Mouse (Mus musculus) MEL (cell line): ENCODE results near the gene Cux1. TPM values are rescaled to one million over a fixed set of nuclear protein-coding genes. Genes with fewer than 3 reads are reported as not detected.

ENCODE experiments used
- DNase-seq: peaks from one replicate; pipeline ENCODE4 v3.0.0; 2011; ENCODE audit warnings: low read depth, low spot score
- H3K27ac ChIP-seq: 2 replicates; pipeline ENCODE4 v1.5.1; 2012; ENCODE audit warnings: low read depth, mild to moderate bottlenecking, control low read depth, low read length, moderate library complexity; ENCODE audit not compliant: control insufficient read depth
- H3K27me3 ChIP-seq, 2 experiments: fragments of 150-350 bp in 1 of 2; sonication (generic) in 1 of 2; 2 replicates each; pipeline ENCODE4 v1.6.1; 2012; ENCODE audit warnings: low read length in 2 of 2, mild to moderate bottlenecking in 2 of 2, improper control_type of control experiment in 1 of 2, moderate library complexity in 1 of 2; ENCODE audit not compliant: insufficient read depth in 2 of 2, control insufficient read depth in 1 of 2
- H3K36me3 ChIP-seq, 2 experiments: 2 replicates each; pipeline ENCODE4 v1.6.1; 2012 to 2014; ENCODE audit warnings: low read length in 2 of 2, improper control_type of control experiment in 1 of 2, inconsistent platforms in 1 of 2, mild to moderate bottlenecking in 1 of 2; ENCODE audit not compliant: insufficient read depth in 2 of 2, control insufficient read depth in 1 of 2
- H3K4me1 ChIP-seq, 2 experiments: fragments of 150-350 bp in 1 of 2; sonication (generic) in 1 of 2; 2 replicates each; pipeline ENCODE4 v1.6.1; 2012; ENCODE audit warnings: low read length in 2 of 2, improper control_type of control experiment in 1 of 2, mild to moderate bottlenecking in 1 of 2; ENCODE audit not compliant: insufficient read depth in 2 of 2, control insufficient read depth in 1 of 2
- H3K4me3 ChIP-seq, 2 experiments: fragments of 150-350 bp in 1 of 2; sonication (generic) in 1 of 2; 2 replicates each; pipeline ENCODE4 v1.5.1; 2012; ENCODE audit warnings: low read depth in 2 of 2, low read length in 2 of 2, mild to moderate bottlenecking in 2 of 2, moderate library complexity in 2 of 2, control low read depth in 1 of 2, improper control_type of control experiment in 1 of 2; ENCODE audit not compliant: control insufficient read depth in 1 of 2, insufficient read depth in 1 of 2
- H3K79me2 ChIP-seq: 2 replicates; pipeline ENCODE4 v1.6.1; 2012; ENCODE audit warnings: mild to moderate bottlenecking, low read length, moderate library complexity; ENCODE audit not compliant: control insufficient read depth, poor library complexity, insufficient read depth
- H3K9ac ChIP-seq: 2 replicates; pipeline ENCODE4 v1.6.1; 2012; ENCODE audit warnings: low read depth, mild to moderate bottlenecking, control low read depth, low read length, moderate library complexity; ENCODE audit not compliant: control insufficient read depth, poor library complexity, severe bottlenecking
- H3K9me3 ChIP-seq: fragments of 150-350 bp; sonication (generic); replicated peaks from 2 replicates; pipeline ENCODE4 v1.6.1; 2012; ENCODE audit warnings: mild to moderate bottlenecking, low read length, improper control_type of control experiment, moderate library complexity; ENCODE audit not compliant: insufficient read depth
- CTCF ChIP-seq, 3 experiments: IDR thresholded peaks in 2 of 3; conservative IDR thresholded peaks in 1 of 3; 2 replicates each; pipeline ENCODE4 v1.5.1; 2011 to 2012; ENCODE audit warnings: low read length in 3 of 3, low read depth in 2 of 3, mild to moderate bottlenecking in 2 of 3, improper control_type of control experiment in 1 of 3, inconsistent platforms in 1 of 3, mixed read lengths in 1 of 3, moderate library complexity in 1 of 3; ENCODE audit not compliant: control insufficient read depth in 1 of 3, insufficient read depth in 1 of 3, poor library complexity in 1 of 3, severe bottlenecking in 1 of 3
- ELF1 ChIP-seq: IDR thresholded peaks from 2 replicates; pipeline ENCODE4 v1.6.1; 2014; ENCODE audit warnings: low read depth, mild to moderate bottlenecking, inconsistent platforms, low read length, improper control_type of control experiment, moderate library complexity
- GATA1 ChIP-seq: IDR thresholded peaks from 2 replicates; pipeline ENCODE4 v1.6.1; 2011; ENCODE audit warnings: low read depth, low read length, improper control_type of control experiment
- MAFK ChIP-seq: IDR thresholded peaks from 2 replicates; pipeline ENCODE4 v1.6.1; 2011; ENCODE audit warnings: low read depth, mild to moderate bottlenecking, low read length, improper control_type of control experiment, borderline replicate concordance
- MAX ChIP-seq: IDR thresholded peaks from 2 replicates; pipeline ENCODE4 v1.6.1; 2011; ENCODE audit warnings: low read length, improper control_type of control experiment
- MEF2A ChIP-seq: IDR thresholded peaks from 2 replicates; pipeline ENCODE4 v1.6.1; 2014; ENCODE audit warnings: low read depth, mild to moderate bottlenecking, inconsistent platforms, low read length, improper control_type of control experiment; ENCODE audit not compliant: poor library complexity, insufficient replicate concordance, severe bottlenecking; ENCODE audit errors: extremely low read depth
- MYB ChIP-seq: IDR thresholded peaks from 2 replicates; pipeline ENCODE4 v1.6.1; 2011; ENCODE audit warnings: mild to moderate bottlenecking, low read depth, low read length, improper control_type of control experiment
- MYC ChIP-seq: IDR thresholded peaks from 2 replicates; pipeline ENCODE4 v1.6.1; 2011; ENCODE audit warnings: low read depth, mild to moderate bottlenecking, low read length, improper control_type of control experiment, moderate library complexity
- POLR2AphosphoS2 ChIP-seq: IDR thresholded peaks from 2 replicates; pipeline ENCODE4 v1.6.1; 2011; ENCODE audit warnings: low read length, improper control_type of control experiment
- RAD21 ChIP-seq: IDR thresholded peaks from 2 replicates; pipeline ENCODE4 v1.6.1; 2011; ENCODE audit warnings: mild to moderate bottlenecking, low read depth, low read length, improper control_type of control experiment
- RCOR1 ChIP-seq: IDR thresholded peaks from 2 replicates; pipeline ENCODE4 v1.6.1; 2012; ENCODE audit warnings: low read depth, mild to moderate bottlenecking, inconsistent platforms, low read length, improper control_type of control experiment
- SMC3 ChIP-seq: IDR thresholded peaks from 2 replicates; pipeline ENCODE4 v1.6.1; 2011; ENCODE audit warnings: low read depth, low read length, improper control_type of control experiment
- TCF12 ChIP-seq: IDR thresholded peaks from 2 replicates; pipeline ENCODE4 v1.6.1; 2014; ENCODE audit warnings: low read depth, mild to moderate bottlenecking, inconsistent platforms, low read length, improper control_type of control experiment, moderate library complexity
- UBTF ChIP-seq: IDR thresholded peaks from 2 replicates; pipeline ENCODE4 v1.6.1; 2012; ENCODE audit warnings: low read depth, mild to moderate bottlenecking, inconsistent platforms, low read length, improper control_type of control experiment, moderate library complexity, borderline replicate concordance; ENCODE audit not compliant: insufficient read depth
- USF1 ChIP-seq: IDR thresholded peaks from 2 replicates; pipeline ENCODE4 v1.6.1; 2014; ENCODE audit warnings: low read depth, mild to moderate bottlenecking, inconsistent platforms, low read length, improper control_type of control experiment, moderate library complexity
- ZKSCAN1 ChIP-seq: IDR thresholded peaks from 2 replicates; pipeline ENCODE4 v1.6.1; 2012; ENCODE audit warnings: low read depth, mild to moderate bottlenecking, inconsistent platforms, low read length, improper control_type of control experiment, moderate library complexity
- ZNF384 ChIP-seq: IDR thresholded peaks from 2 replicates; pipeline ENCODE4 v1.6.1; 2012; ENCODE audit warnings: low read depth, mild to moderate bottlenecking, inconsistent platforms, low read length, improper control_type of control experiment
- polyA plus RNA-seq, 2 experiments: library from polyadenylated mRNA; stranded (reverse) in 1 of 2; unstranded in 1 of 2; fragments of >175 nt in 1 of 2; fragments of >200 nt in 1 of 2; gene quantifications; 2 replicates each; pipeline versions ENCODE4 v1.2.1 to v1.2.4; 2012; ENCODE audit warnings: low replicate concordance in 2 of 2, low read depth in 1 of 2; ENCODE audit not compliant: insufficient read length in 2 of 2, insufficient read depth in 1 of 2, missing spikeins in 1 of 2
- total RNA-seq: library from RNA; depleted of rRNA; stranded (reverse); fragments of 300-350 nt; gene quantifications from 2 replicates; pipeline ENCODE4 v1.2.3, GENCODE M21; 2012

Cux1 gene
- total and polyA plus RNA-seq, 3 experiments = 71.1 to 104 TPM; not detected in 1

DNA sequence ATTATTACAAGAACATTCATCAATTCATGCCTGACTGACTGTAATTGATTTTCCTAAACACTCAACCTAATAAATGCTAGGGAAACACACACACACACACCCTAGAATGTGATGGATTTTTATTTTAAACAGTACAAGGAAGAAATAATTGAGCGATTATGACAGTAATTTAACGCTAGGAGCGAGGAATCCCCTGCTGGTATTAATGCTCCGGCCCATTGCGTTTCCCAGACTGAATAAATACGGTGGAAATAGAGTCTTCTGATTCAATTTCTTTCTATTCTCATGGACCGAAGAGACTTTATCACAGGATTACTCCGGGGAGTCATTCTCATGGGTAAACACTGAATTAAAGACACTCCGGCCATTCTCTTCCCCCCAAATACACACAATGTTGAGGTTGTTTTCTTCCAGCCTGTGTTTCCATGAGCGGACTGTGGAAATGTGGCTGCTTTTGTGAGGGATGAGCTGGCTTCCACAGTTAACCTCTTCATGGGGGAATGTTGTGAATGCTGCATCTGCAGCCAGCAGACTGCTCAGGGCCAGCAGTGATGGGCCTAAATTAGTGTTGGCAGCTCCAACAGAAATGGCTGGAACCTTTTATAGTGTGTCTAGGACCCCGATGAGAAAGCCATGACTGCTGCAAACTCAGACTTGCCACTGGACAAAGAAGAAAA, 234.4 kb downstream of the Cux1 start:
- Histone ChIP-seq H3K9ac (no peak overlapping the region), H3K27ac (no peak overlapping the region), H3K4me1 (peaks cover 12 to 14% of the 10 kb centered on the region in 2 experiments), H3K36me3 (peaks cover 15 to 32% of the 10 kb centered on the region in 2 experiments), H3K79me2 (no peaks in the 10 kb centered on the region), H3K9me3 (no peaks in the 10 kb centered on the region), H3K27me3 (no peaks in the 10 kb centered on the region), H3K4me3 (no peak overlapping the region)
- DNase-seq = no peak
- TF ChIP-seq USF1 (no peak), POLR2AphosphoS2 (no peak), MEF2A (no peak), GATA1 (no peak), MYC (no peak), RCOR1 (no peak), TCF12 (no peak), MAX (no peak), ZNF384 (no peak), CTCF (IDR thresholded peaks at IDR 0.05 in 2 of 3, conservative IDR thresholded peaks at IDR 0.05 in 1 of 3; ENCODE audit: control insufficient read depth in 1 of 3, insufficient read depth in 1 of 3, low read depth in 2 of 3, low read length in 3 of 3, poor library complexity in 1 of 3, severe bottlenecking in 1 of 3) (no peak), MYB (no peak), UBTF (no peak), SMC3 (no peak), ZKSCAN1 (no peak), MAFK (no peak)

DNA sequence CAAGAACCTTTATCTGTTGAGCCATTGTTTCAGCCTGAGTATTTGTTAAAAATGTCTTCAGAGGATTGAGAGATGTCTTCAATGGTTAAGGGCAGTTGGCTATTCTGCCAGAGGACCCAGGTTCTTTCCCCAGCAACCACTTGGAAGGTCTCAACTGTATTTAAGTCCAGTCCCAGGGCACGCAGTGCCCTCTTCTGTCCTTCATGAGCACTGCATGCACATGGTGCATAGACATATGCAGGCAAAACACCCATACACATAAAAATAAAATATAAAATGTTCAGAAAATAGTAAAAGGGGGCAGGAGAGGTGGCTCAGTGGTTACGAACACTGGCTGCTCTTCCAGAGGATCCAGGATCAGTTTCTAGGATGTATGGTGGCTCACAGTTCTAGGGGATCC, 239.6 kb downstream of the Cux1 start:
- peaks cover 0 to 42% of the 10 kb centered on the region in 2 experiments; a peak in 2 of 4 replicates for H3K36me3 ChIP-seq
- H3K79me2 ChIP-seq = no peaks in the 10 kb centered on the region
- H3K9ac ChIP-seq = no peak overlapping the region
- no peak overlapping the region for H3K4me3 ChIP-seq
- peak; percentile 38 for DNase-seq
- no peaks in the 10 kb centered on the region for H3K9me3 ChIP-seq
- H3K27ac ChIP-seq = no peak overlapping the region
- H3K27me3 ChIP-seq = no peaks in the 10 kb centered on the region
- H3K4me1 ChIP-seq = no peaks in the 10 kb centered on the region
- TF ChIP-seq ELF1 (no peak), SMC3 (peak; percentile 37; the same call in 1 of the 2 replicates), CTCF (IDR thresholded peaks at IDR 0.05 in 2 of 3, conservative IDR thresholded peaks at IDR 0.05 in 1 of 3; ENCODE audit: control insufficient read depth in 1 of 3, insufficient read depth in 1 of 3, low read depth in 2 of 3, low read length in 3 of 3, poor library complexity in 1 of 3, severe bottlenecking in 1 of 3) (peak; percentile 46 to 48 (median 48)), RAD21 (peak; percentile 20; the same call in 1 of the 2 replicates), GATA1 (no peak)
- TF ChIP-seq, all 39 proteins: peak for 3
